Mouse (Mus musculus): Measurements from ENCODE around the gene Ptprm.

Ptprm gene

GRCm38 (mm10) chr17:67215326-67215725 lies 138.9 kb downstream of the Ptprm start:
- no peak for DNase-seq (ENCODE audit: low spot score)

- DNase-seq (ENCODE audit: low spot score), result no peak
These were observed 140.5 kb downstream of the Ptprm start for GRCm38 (mm10) chr17:67213711-67214110.

GRCm38 (mm10) chr17:67209676-67210344 lies 144.4 kb downstream of the Ptprm start:
- DNase-seq (ENCODE audit: low spot score), result no peak

- no peak for DNase-seq (ENCODE audit: low spot score)
These were observed 145.7 kb downstream of the Ptprm start for GRCm38 (mm10) chr17:67208600-67208999.

GRCm38 (mm10) chr17:67206984-67207383 lies 147.3 kb downstream of the Ptprm start:
- no peak for DNase-seq (ENCODE audit: low spot score)

- no peak for DNase-seq (ENCODE audit: low spot score)
These were observed 153.1 kb downstream of the Ptprm start for GRCm38 (mm10) chr17:67201151-67201550.

GRCm38 (mm10) chr17:67193728-67194127 lies 160.5 kb downstream of the Ptprm start:
- DNase-seq (ENCODE audit: low spot score), result no peak

- DNase-seq (ENCODE audit: low spot score), result no peak
These were observed 165.7 kb downstream of the Ptprm start for GRCm38 (mm10) chr17:67188514-67188913.

- DNase-seq (ENCODE audit: low spot score), result no peak
These were observed 167.4 kb downstream of the Ptprm start for GRCm38 (mm10) chr17:67186879-67187278.

GRCm38 (mm10) chr17:67185942-67186341 lies 168.3 kb downstream of the Ptprm start:
- DNase-seq (ENCODE audit: low spot score), result no peak

- DNase-seq (ENCODE audit: low spot score), result no peak
These were observed 174.8 kb downstream of the Ptprm start for GRCm38 (mm10) chr17:67179446-67179845.

GRCm38 (mm10) chr17:67178686-67179265 lies 175.5 kb downstream of the Ptprm start:
- DNase-seq (ENCODE audit: low spot score), result no peak

- DNase-seq (ENCODE audit: low spot score), result no peak
These were observed 178.4 kb downstream of the Ptprm start for GRCm38 (mm10) chr17:67175836-67176235.

GRCm38 (mm10) chr17:67171353-67171752 lies 182.9 kb downstream of the Ptprm start:
- no peak for DNase-seq (ENCODE audit: low spot score)

GRCm38 (mm10) chr17:67170696-67171095 lies 183.6 kb downstream of the Ptprm start:
- DNase-seq (ENCODE audit: low spot score), result no peak

- DNase-seq (ENCODE audit: low spot score), result no peak
These were observed 188.4 kb downstream of the Ptprm start for GRCm38 (mm10) chr17:67165876-67166275.

GRCm38 (mm10) chr17:67159611-67160010 lies 194.6 kb downstream of the Ptprm start:
- no peak for DNase-seq (ENCODE audit: low spot score)

GRCm38 (mm10) chr17:67157089-67157752 lies 197.0 kb downstream of the Ptprm start:
- DNase-seq (ENCODE audit: low spot score), result no peak

- DNase-seq (ENCODE audit: low spot score), result no peak
These were observed 202.0 kb downstream of the Ptprm start for GRCm38 (mm10) chr17:67152218-67152617.

GRCm38 (mm10) chr17:67150441-67150840 lies 203.8 kb downstream of the Ptprm start:
- no peak for DNase-seq (ENCODE audit: low spot score)

- no peak for DNase-seq (ENCODE audit: low spot score)
These were observed 212.0 kb downstream of the Ptprm start for GRCm38 (mm10) chr17:67142183-67142756.

- DNase-seq (ENCODE audit: low spot score), result no peak
These were observed 213.8 kb downstream of the Ptprm start for GRCm38 (mm10) chr17:67140502-67140901.

- no peak for DNase-seq (ENCODE audit: low spot score)
These were observed 215.3 kb downstream of the Ptprm start for GRCm38 (mm10) chr17:67138981-67139380.
